Mouse (Mus musculus): ENCODE measurements around the gene Zswim1.

GRCm38 (mm10) chr2:164788411-164788810, 34.1 kb upstream of the Zswim1 start:
- no peak for TF ChIP-seq CTCF (IDR thresholded peaks at IDR 0.05; ENCODE audit: low read depth)
- no peak for TF ChIP-seq EP300 (IDR thresholded peaks at IDR 0.05; ENCODE audit: low read depth)
